Mouse (Mus musculus) CH12.LX (cell line): Measurements from ENCODE around the gene Id4. TPM values are rescaled to one million over a fixed set of nuclear protein-coding genes. Genes with fewer than 3 reads are reported as not detected.

Experiments
- DNase-seq: peaks from one replicate; pipeline ENCODE4 v3.0.0-alpha.2; 2013; ENCODE audit errors: extremely low read depth
- H3K27ac ChIP-seq: 2 replicates; pipeline ENCODE4 v1.5.1; 2012; ENCODE audit warnings: low read depth, mild to moderate bottlenecking, control low read depth, moderate library complexity; ENCODE audit not compliant: insufficient read depth
- H3K27me3 ChIP-seq: replicated peaks from 2 replicates; pipeline ENCODE3; 2012; ENCODE audit warnings: inconsistent platforms
- H3K36me3 ChIP-seq, 2 experiments: replicated peaks in 1 of 2; 2 replicates each; pipeline versions ENCODE3 to v1.6.1; 2012; ENCODE audit warnings: inconsistent platforms in 1 of 2, low read length in 1 of 2, mild to moderate bottlenecking in 1 of 2, mixed read lengths in 1 of 2, moderate library complexity in 1 of 2; ENCODE audit not compliant: control insufficient read depth in 1 of 2, insufficient read depth in 1 of 2
- H3K4me1 ChIP-seq, 2 experiments: 2 replicates each; pipeline ENCODE4 v1.6.1; 2012; ENCODE audit warnings: inconsistent platforms in 1 of 2, moderate library complexity in 1 of 2; ENCODE audit not compliant: insufficient read depth in 2 of 2, control insufficient read depth in 1 of 2
- H3K4me2 ChIP-seq: 2 replicates; pipeline ENCODE4 v1.6.1; 2012; ENCODE audit warnings: low read depth, mild to moderate bottlenecking, control low read depth; ENCODE audit not compliant: poor library complexity, insufficient read depth, severe bottlenecking
- H3K4me3 ChIP-seq, 3 experiments: fragments of 150-350 bp in 1 of 3; sonication (generic) in 1 of 3; replicated peaks in 1 of 3; 2 replicates each; pipeline versions ENCODE3 to v1.5.1; 2011 to 2012; ENCODE audit warnings: low read depth in 2 of 3, low read length in 2 of 3, mild to moderate bottlenecking in 2 of 3, moderate library complexity in 2 of 3, control low read depth in 1 of 3, improper control_type of control experiment in 1 of 3, inconsistent platforms in 1 of 3, mixed read lengths in 1 of 3; ENCODE audit not compliant: poor library complexity in 1 of 3
- H3K79me2 ChIP-seq: replicated peaks from 2 replicates; pipeline ENCODE4 v1.6.1; 2012; ENCODE audit warnings: mild to moderate bottlenecking, moderate library complexity; ENCODE audit not compliant: control insufficient read depth, poor library complexity, insufficient read depth, severe bottlenecking; ENCODE audit errors: extremely low read depth
- H3K9ac ChIP-seq: 2 replicates; pipeline ENCODE4 v1.6.1; 2012; ENCODE audit warnings: low read depth, mild to moderate bottlenecking, control low read depth, moderate library complexity; ENCODE audit not compliant: insufficient read depth
- H3K9me3 ChIP-seq: replicated peaks from 2 replicates; pipeline ENCODE3; 2012; ENCODE audit warnings: low read length, inconsistent platforms, mixed read lengths
- BHLHE40 ChIP-seq: IDR thresholded peaks from 2 replicates; pipeline ENCODE4 v1.6.1; 2011; ENCODE audit warnings: mild to moderate bottlenecking, low read depth, low read length, improper control_type of control experiment
- CHD2 ChIP-seq: IDR thresholded peaks from 2 replicates; pipeline ENCODE4 v1.6.1; 2011; ENCODE audit warnings: low read length, improper control_type of control experiment
- E2F4 ChIP-seq: IDR thresholded peaks from 2 replicates; pipeline ENCODE4 v1.6.1; 2011; ENCODE audit warnings: low read depth, low read length, improper control_type of control experiment; ENCODE audit not compliant: insufficient replicate concordance
- EP300 ChIP-seq: IDR thresholded peaks from 2 replicates; pipeline ENCODE4 v1.6.1; 2011; ENCODE audit warnings: low read length, improper control_type of control experiment
- GABPA ChIP-seq: IDR thresholded peaks from 2 replicates; pipeline ENCODE4 v1.6.1; 2012; ENCODE audit warnings: low read depth, low read length, improper control_type of control experiment, inconsistent platforms; ENCODE audit not compliant: insufficient replicate concordance
- HCFC1 ChIP-seq: IDR thresholded peaks from 2 replicates; pipeline ENCODE4 v1.6.1; 2012; ENCODE audit warnings: low read depth, mild to moderate bottlenecking, inconsistent platforms, low read length, improper control_type of control experiment
- JUND ChIP-seq: conservative IDR thresholded peaks from 2 replicates; pipeline ENCODE4 v1.6.1; 2011; ENCODE audit warnings: low read depth, low read length, improper control_type of control experiment
- MAX ChIP-seq: IDR thresholded peaks from 2 replicates; pipeline ENCODE4 v1.6.1; 2011; ENCODE audit warnings: low read length, improper control_type of control experiment
- RAD21 ChIP-seq: IDR thresholded peaks from 2 replicates; pipeline ENCODE4 v1.6.1; 2011; ENCODE audit warnings: low read depth, mild to moderate bottlenecking, low read length, improper control_type of control experiment, moderate library complexity
- SIN3A ChIP-seq: IDR thresholded peaks from 2 replicates; pipeline ENCODE4 v1.6.1; 2012; ENCODE audit warnings: low read length, improper control_type of control experiment, inconsistent platforms
- TCF12 ChIP-seq: IDR thresholded peaks from 2 replicates; pipeline ENCODE4 v1.6.1; 2014; ENCODE audit warnings: low read depth, mild to moderate bottlenecking, inconsistent platforms, low read length, improper control_type of control experiment
- ZC3H11A ChIP-seq: IDR thresholded peaks from 2 replicates; pipeline ENCODE4 v1.6.1; 2012; ENCODE audit warnings: low read depth, mild to moderate bottlenecking, inconsistent platforms, low read length, improper control_type of control experiment
- ZKSCAN1 ChIP-seq: IDR thresholded peaks from 2 replicates; pipeline ENCODE4 v1.6.1; 2012; ENCODE audit warnings: low read depth, inconsistent platforms, low read length, improper control_type of control experiment, borderline replicate concordance
- ZMIZ1 ChIP-seq: IDR thresholded peaks from 2 replicates; pipeline ENCODE4 v1.6.1; 2012; ENCODE audit warnings: low read depth, mild to moderate bottlenecking, inconsistent platforms, low read length, improper control_type of control experiment
- ZNF384 ChIP-seq: IDR thresholded peaks from 2 replicates; pipeline ENCODE4 v1.6.1; 2012; ENCODE audit warnings: low read depth, low read length, improper control_type of control experiment, inconsistent platforms
- dilution Hi-C: fragments of 300-500 bp; cut with MboI; formaldehyde crosslinking; loops from 2 replicates; pipeline ENCODE4 v1.14.3; 2020; ENCODE audit warnings: low sequenced_read_pairs; ENCODE audit not compliant: extremely low pct_unique_long_range_greater_than_20kb, extremely low pct_ligation_motif_present
- in situ Hi-C: fragments of 300-500 bp; cut with MboI; formaldehyde crosslinking; loops from 3 replicates; pipeline ENCODE4 v1.14.3; 2019; ENCODE audit warnings: low sequenced_read_pairs, low pct_ligation_motif_present, low pct_unique_long_range_greater_than_20kb, mixed read lengths
- polyA plus RNA-seq: library from polyadenylated mRNA; unstranded; fragments of >175 nt; gene quantifications from 2 replicates; pipeline ENCODE4 v1.2.1, GENCODE M21; 2012; ENCODE audit warnings: low read depth; ENCODE audit not compliant: insufficient read length
- total RNA-seq, 2 experiments: library from RNA; depleted of rRNA; stranded (reverse); fragments of 300-350 nt in 1 of 2; fragments of >200 nt in 1 of 2; gene quantifications; 2 replicates each; pipeline ENCODE4 v1.2.3; 2012 to 2014

Id4 gene
- total and polyA plus RNA-seq, 3 experiments, result not detected

- no peak for DNase-seq
- Histone ChIP-seq H3K9ac (no peak overlapping the region), H3K36me3 (no peaks in the 10 kb centered on the region), H3K4me1 (no peaks in the 10 kb centered on the region), H3K79me2 (no peaks in the 10 kb centered on the region), H3K27me3 (no peaks in the 10 kb centered on the region), H3K27ac (no peak overlapping the region), H3K9me3 (peaks cover 62% of the 10 kb centered on the region)
- dilution Hi-C loops (no loop called here), in situ Hi-C loops (no loop called here)
- TF ChIP-seq RAD21, result no peak
- TF ChIP-seq JUND, result no peak
- TF ChIP-seq, all 38 proteins: peak for 0
- no peak overlapping the region for H3K4me2 ChIP-seq
- H3K4me3 ChIP-seq, result no peak overlapping the region
These were observed 15.6 kb upstream of the Id4 start for GRCm38 (mm10) chr13:48245235-48246012.

- no peak overlapping the region for H3K4me3 ChIP-seq
- peaks cover 58% of the 10 kb centered on the region for H3K9me3 ChIP-seq
- in situ Hi-C loops (no loop called here), dilution Hi-C loops (no loop called here)
- no peaks in the 10 kb centered on the region for H3K4me1 ChIP-seq
- H3K36me3 ChIP-seq, result no peaks in the 10 kb centered on the region
- no peak overlapping the region for H3K27ac ChIP-seq
- TF ChIP-seq BHLHE40, result no peak
- no peak for TF ChIP-seq TCF12
- no peak for TF ChIP-seq ZKSCAN1
- no peak for TF ChIP-seq EP300
- TF ChIP-seq ZC3H11A, result no peak
- no peak for TF ChIP-seq E2F4
- no peak for TF ChIP-seq CHD2
- TF ChIP-seq HCFC1, result no peak
- no peak for TF ChIP-seq ZNF384
- no peak for TF ChIP-seq MAX
- TF ChIP-seq SIN3A, result no peak
- TF ChIP-seq GABPA, result no peak
- no peak for TF ChIP-seq ZMIZ1
- no peaks in the 10 kb centered on the region for H3K27me3 ChIP-seq
- no peak for DNase-seq
- H3K79me2 ChIP-seq, result no peaks in the 10 kb centered on the region
- no peak overlapping the region for H3K4me2 ChIP-seq
- no peak overlapping the region for H3K9ac ChIP-seq
These were observed 8.5 kb upstream of the Id4 start for GRCm38 (mm10) chr13:48252559-48252958.
